Mouse (Mus musculus) forebrain, embryonic 11.5 days (tissue): ENCODE measurements around the gene Ilk. TPM values are rescaled to one million over a fixed set of nuclear protein-coding genes. Genes with fewer than 3 reads are reported as not detected.

ENCODE experiments used
- ATAC-seq: fragments of 200-750 bp; cut with Nextera tagmentation; replicated peaks from 2 replicates; pipeline ENCODE4 v1.8.0; 2017; ENCODE audit warnings: moderate TSS enrichment; ENCODE audit not compliant: low FRiP score
- DNase-seq: peaks from one replicate; pipeline ENCODE4 v3.0.0-alpha.2; 2017; ENCODE audit warnings: low spot score
- H3K27ac ChIP-seq: fragments of 300-500 bp; sonication (generic); 2 replicates; pipeline ENCODE4 v1.5.1; 2014; ENCODE audit warnings: low read depth, low read length
- H3K27me3 ChIP-seq: fragments of 300-500 bp; sonication (generic); 2 replicates; pipeline ENCODE4 v1.6.1; 2014; ENCODE audit warnings: mild to moderate bottlenecking, low read length, mixed read lengths; ENCODE audit not compliant: control insufficient read depth, insufficient read depth
- H3K36me3 ChIP-seq: fragments of 300-500 bp; sonication (generic); 2 replicates; pipeline ENCODE4 v1.6.1; 2014; ENCODE audit warnings: mild to moderate bottlenecking, low read length, moderate library complexity, mixed read lengths; ENCODE audit not compliant: control insufficient read depth, insufficient read depth
- H3K4me1 ChIP-seq: fragments of 300-500 bp; sonication (generic); replicated peaks from 2 replicates; pipeline ENCODE4 v1.6.1; 2014; ENCODE audit warnings: low read length, mixed read lengths; ENCODE audit not compliant: control insufficient read depth, insufficient read depth
- H3K4me2 ChIP-seq: fragments of 300-500 bp; sonication (generic); 2 replicates; pipeline ENCODE4 v1.6.1; 2014; ENCODE audit warnings: low read depth, mild to moderate bottlenecking, low read length, moderate library complexity, mixed read lengths; ENCODE audit not compliant: severe bottlenecking
- H3K4me3 ChIP-seq: fragments of 300-500 bp; sonication (generic); 2 replicates; pipeline ENCODE4 v1.5.1; 2014; ENCODE audit warnings: low read depth, low read length
- H3K9ac ChIP-seq: fragments of 300-500 bp; sonication (generic); 2 replicates; pipeline ENCODE4 v1.6.1; 2014; ENCODE audit warnings: low read length
- H3K9me3 ChIP-seq: fragments of 300-500 bp; sonication (generic); 2 replicates; pipeline ENCODE4 v1.6.1; 2016; ENCODE audit warnings: low read length, mixed read lengths; ENCODE audit not compliant: control insufficient read depth
- WGBS: fragments of 180-500 bp; shearing (Covaris S2); extraction: QIAGEN DNeasy Blood & Tissue Kit; methylation state at CpG from one replicate; pipeline ENCODE4 v1.1.7; 2014; 5-methylcytosine and 5-hydroxymethylcytosine counted together
- polyA plus RNA-seq: library from polyadenylated mRNA; unstranded; fragments of >200 nt; fragmentation: Nextera tagmentation; extraction: Ambion mirVana; gene quantifications from 2 replicates; pipeline ENCODE4 v1.2.1, GENCODE M21; 2014

Ilk gene
- 221 and 242 TPM in 2 replicates for polyA plus RNA-seq

DNA sequence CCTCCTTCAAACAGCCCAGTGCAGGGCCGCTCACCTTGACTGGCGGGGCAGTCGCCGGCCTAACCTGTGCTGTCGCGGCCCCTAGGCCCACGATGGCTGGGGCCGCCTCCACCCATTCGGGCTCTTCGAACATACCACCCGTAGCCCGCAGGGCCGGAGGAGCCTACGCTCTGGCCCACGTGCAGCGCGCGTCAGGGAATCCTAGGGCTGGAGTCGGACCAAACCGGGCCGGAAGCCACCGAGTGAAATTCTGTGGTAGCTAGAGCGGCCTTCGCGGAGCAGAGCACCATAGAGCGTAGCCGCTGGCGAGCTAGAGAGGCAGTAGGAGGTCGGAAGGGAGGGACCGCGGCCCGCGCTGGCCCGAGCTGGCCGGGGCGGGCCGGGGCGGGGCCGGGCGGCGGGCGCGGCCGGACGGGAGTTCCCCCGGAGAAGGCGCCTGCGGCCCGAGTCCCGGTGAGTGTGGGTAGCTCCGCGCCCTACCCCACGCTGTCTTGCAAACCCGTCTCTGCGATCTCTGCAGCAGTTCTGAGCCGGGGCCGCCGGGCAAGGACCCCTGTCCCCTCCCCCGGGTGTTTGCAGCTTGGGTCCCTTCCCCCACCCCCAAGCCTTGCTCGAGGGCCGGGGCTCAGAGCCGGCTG is at the start of gene Ilk:
Ilk (plus strand) TSS at position 329 of the 638 bp plus-strand sequence.
- ATAC-seq (peak; percentile 98), DNase-seq (peak; percentile 92)
- Histone ChIP-seq H3K9me3 (no peaks in the 10 kb centered on the region), H3K4me3 (peak within 1 kb of the TSS; percentile 82), H3K36me3 (peaks cover 10% of the 10 kb centered on the region; the same call in 1 of the 2 replicates), H3K9ac (peak within 1 kb of the TSS; percentile 88), H3K4me1 (peaks cover 2% of the 10 kb centered on the region; the same call in 1 of the 2 replicates), H3K27me3 (no peaks in the 10 kb centered on the region), H3K4me2 (peak within 1 kb of the TSS; percentile 69), H3K27ac (peak within 1 kb of the TSS; percentile 55)
- under 1% methylated on average over 37 of the region's 62 CpGs for WGBS

GRCm38 (mm10) chr7:105690875-105691274 is 45.5 kb upstream of the Ilk start:
- no peak overlapping the region for H3K4me2 ChIP-seq
- no peaks in the 10 kb centered on the region for H3K4me1 ChIP-seq
- H3K9ac ChIP-seq: no peak overlapping the region
- H3K36me3 ChIP-seq: no peaks in the 10 kb centered on the region
- ATAC-seq (no peak), DNase-seq (no peak)
- no peak overlapping the region for H3K27ac ChIP-seq
- H3K4me3 ChIP-seq: no peak overlapping the region
- no peaks in the 10 kb centered on the region for H3K27me3 ChIP-seq
- 73% methylated on average over 1 of the region's 1 CpGs for WGBS
- no peaks in the 10 kb centered on the region for H3K9me3 ChIP-seq

DNA sequence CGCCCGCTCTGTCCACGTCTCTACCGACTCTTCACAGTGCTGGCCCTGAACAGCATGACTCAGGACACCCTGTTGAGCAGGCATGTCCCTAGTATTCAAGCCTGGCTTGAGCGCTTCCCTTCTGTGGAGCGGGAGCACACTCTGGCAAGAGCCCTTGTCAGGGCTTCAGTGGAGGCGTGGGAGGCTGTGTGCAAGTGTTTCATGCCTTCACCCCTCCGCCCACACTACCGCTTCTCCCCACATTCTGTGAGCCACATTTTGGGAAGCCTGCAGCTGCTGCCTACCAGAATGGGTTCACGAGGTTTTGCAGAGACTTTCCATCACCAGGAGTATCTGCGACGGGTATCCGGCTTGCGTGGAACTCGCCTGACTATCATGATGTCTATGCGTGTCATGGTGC is 33.2 kb upstream of the Ilk start:
- no peak overlapping the region for H3K27ac ChIP-seq
- no peak overlapping the region for H3K9ac ChIP-seq
- H3K4me1 ChIP-seq: no peaks in the 10 kb centered on the region
- WGBS: 89% methylated on average over 16 of the region's 16 CpGs
- H3K27me3 ChIP-seq: no peaks in the 10 kb centered on the region
- ATAC-seq: no peak
- DNase-seq: no peak
- H3K4me2 ChIP-seq: no peak overlapping the region
- H3K36me3 ChIP-seq: no peaks in the 10 kb centered on the region
- no peak overlapping the region for H3K4me3 ChIP-seq
- H3K9me3 ChIP-seq: no peaks in the 10 kb centered on the region

DNA sequence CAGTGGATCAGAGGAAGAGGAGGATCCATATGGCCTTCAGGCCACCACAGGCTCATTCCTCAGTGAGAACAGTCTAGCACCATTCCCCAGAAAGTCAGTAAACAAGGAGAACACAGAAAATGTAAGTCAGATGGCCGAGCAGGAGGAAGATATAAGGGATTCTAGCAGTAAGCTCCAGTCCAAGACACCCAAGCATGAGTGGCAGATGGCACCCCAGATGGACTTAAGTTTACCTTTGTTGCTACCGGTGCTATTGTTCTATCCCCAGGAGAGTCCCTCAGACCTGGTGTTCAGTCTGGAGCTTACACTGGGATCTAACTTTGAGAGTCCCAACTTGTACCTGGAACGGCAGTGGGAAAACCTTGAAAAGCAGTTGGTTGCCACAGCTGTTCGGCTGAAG is 32.6 kb upstream of the Ilk start:
- H3K9me3 ChIP-seq: no peaks in the 10 kb centered on the region
- H3K4me1 ChIP-seq: no peaks in the 10 kb centered on the region
- no peaks in the 10 kb centered on the region for H3K36me3 ChIP-seq
- H3K27ac ChIP-seq: no peak overlapping the region
- no peak overlapping the region for H3K4me2 ChIP-seq
- ATAC-seq (no peak), DNase-seq (no peak)
- no peaks in the 10 kb centered on the region for H3K27me3 ChIP-seq
- WGBS: 90% methylated on average over 4 of the region's 4 CpGs
- H3K9ac ChIP-seq: no peak overlapping the region
- H3K4me3 ChIP-seq: no peak overlapping the region

GRCm38 (mm10) chr7:105708733-105709132 is 27.7 kb upstream of the Ilk start:
- Histone ChIP-seq H3K9me3 (no peaks in the 10 kb centered on the region), H3K27ac (no peak overlapping the region), H3K4me2 (no peak overlapping the region), H3K27me3 (no peaks in the 10 kb centered on the region), H3K4me1 (no peaks in the 10 kb centered on the region), H3K4me3 (no peak overlapping the region), H3K9ac (no peak overlapping the region), H3K36me3 (no peaks in the 10 kb centered on the region)
- WGBS: 93% methylated on average over 5 of the region's 5 CpGs
- DNase-seq (no peak), ATAC-seq (no peak)

- Histone ChIP-seq H3K4me2 (no peak overlapping the region), H3K36me3 (no peaks in the 10 kb centered on the region), H3K27me3 (no peaks in the 10 kb centered on the region), H3K9ac (no peak overlapping the region), H3K4me1 (no peaks in the 10 kb centered on the region), H3K27ac (no peak overlapping the region), H3K9me3 (no peaks in the 10 kb centered on the region), H3K4me3 (no peak overlapping the region)
- 58% methylated on average over 3 of the region's 3 CpGs for WGBS
- DNase-seq (no peak), ATAC-seq (no peak)
Observed at GRCm38 (mm10) chr7:105715366-105715765, 21.0 kb upstream of the Ilk start.

- DNase-seq: no peak
- Histone ChIP-seq H3K9ac (no peak overlapping the region), H3K9me3 (no peaks in the 10 kb centered on the region), H3K27me3 (no peaks in the 10 kb centered on the region), H3K36me3 (no peaks in the 10 kb centered on the region), H3K4me2 (no peak overlapping the region), H3K4me1 (no peaks in the 10 kb centered on the region), H3K4me3 (no peak overlapping the region), H3K27ac (no peak overlapping the region)
- ATAC-seq: no peak
- 73% methylated on average over 2 of the region's 2 CpGs for WGBS
Observed at GRCm38 (mm10) chr7:105721916-105722315, 14.5 kb upstream of the Ilk start.

DNA sequence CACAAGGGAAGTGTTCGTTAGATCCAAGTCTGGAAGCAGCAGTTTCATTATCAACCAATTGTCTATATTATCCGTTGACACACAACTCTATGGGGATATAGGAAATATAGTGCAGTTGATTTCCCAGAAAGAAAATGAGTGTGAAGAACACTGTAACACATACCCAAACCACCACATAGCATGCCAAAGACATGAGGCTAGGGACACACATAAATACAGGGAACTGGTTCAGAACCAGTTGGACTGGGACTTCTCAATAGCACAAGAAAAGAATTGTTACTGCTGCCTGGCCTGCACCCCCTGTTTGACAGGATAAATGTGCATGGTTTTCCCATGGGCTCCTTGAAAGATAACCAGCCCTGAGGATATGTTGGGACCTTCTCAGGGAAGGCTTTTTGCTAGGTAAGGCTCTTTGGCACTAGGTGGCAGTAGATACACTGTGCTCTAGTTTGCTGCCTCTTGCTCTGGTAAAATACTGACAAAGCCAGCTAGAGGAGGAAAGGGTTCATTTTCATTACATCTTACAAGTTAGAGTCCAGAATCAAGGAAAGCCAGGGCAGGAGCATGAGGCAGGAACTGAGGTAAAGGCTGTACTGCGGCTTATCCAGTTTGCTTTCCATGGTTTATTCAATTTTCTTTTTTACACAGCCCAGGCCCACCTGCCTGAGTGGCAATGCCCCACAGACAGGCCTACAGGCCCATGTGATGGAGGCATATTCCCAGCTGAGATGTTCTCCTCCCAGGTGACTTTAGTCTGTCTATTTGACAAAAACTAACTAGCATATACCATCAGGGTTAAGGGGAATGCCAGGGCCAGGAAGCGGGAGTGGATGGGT is 10.0 kb upstream of the Ilk start:
- Histone ChIP-seq H3K27ac (no peak overlapping the region), H3K9ac (no peak overlapping the region), H3K4me1 (no peaks in the 10 kb centered on the region; the same call in 1 of the 2 replicates), H3K4me3 (no peak overlapping the region), H3K27me3 (no peaks in the 10 kb centered on the region), H3K36me3 (no peaks in the 10 kb centered on the region; the same call in 1 of the 2 replicates), H3K4me2 (no peak overlapping the region), H3K9me3 (no peaks in the 10 kb centered on the region)
- 79% methylated on average over 4 of the region's 4 CpGs for WGBS
- ATAC-seq: peak; percentile 77
- DNase-seq: no peak
